39 mouse cellular contexts compared by ENCODE assay signal in genomic region chr4:150201232-150201631, GRCm38 (mm10). TPM values are rescaled to one million over a fixed set of nuclear protein-coding genes. Genes with fewer than 3 reads are reported as not detected.
"Had no signal": no experiment of that assay in that cellular context is flagged by ENCODE, and none has a peak within 500 bp of the region (broad histone marks: within the 10 kb centered on the region; RNA-seq: fewer than 3 reads in every experiment).

Gene Car6 (minus strand): TSS chr4:150201332.

- H3K9ac ChIP-seq: heart, embryonic 13.5 days; heart, embryonic 15.5 days; hindbrain, embryonic 13.5 days; hindbrain, embryonic 15.5 days; kidney, embryonic 15.5 days; limb, embryonic 13.5 days; limb, embryonic 15.5 days had no signal

- DNase-seq: gastrocnemius, postnatal 14 days; gastrocnemius, postnatal 36 days; heart, adult 11 months; heart, adult 2 months; heart, postnatal 14 days; heart, postnatal 36 days; kidney, adult 11 months; kidney, adult 2 months; kidney, adult 9 months; kidney, postnatal 14 days; kidney, postnatal 36 days; layer of hippocampus, adult 9-11 months; layer of hippocampus, postnatal 36 days; left cerebral cortex, postnatal 4 days had no signal

- H3K4me2 ChIP-seq: heart, embryonic 11.5 days; heart, embryonic 13.5 days; heart, embryonic 15.5 days; hindbrain, embryonic 13.5 days; hindbrain, embryonic 15.5 days; kidney, embryonic 15.5 days; limb, embryonic 13.5 days; limb, embryonic 15.5 days had no signal

- H3K4me3 ChIP-seq: heart, adult 2 months; heart, embryonic 13.5 days; heart, embryonic 15.5 days; hindbrain, embryonic 13.5 days; hindbrain, embryonic 15.5 days; kidney, embryonic 15.5 days; limb, embryonic 13.5 days; limb, embryonic 15.5 days had no signal

- H3K27me3 ChIP-seq: heart, embryonic 15.5 days; hindbrain, embryonic 13.5 days; hindbrain, embryonic 15.5 days; kidney, embryonic 15.5 days; limb, embryonic 13.5 days; limb, embryonic 15.5 days had no signal

- ATAC-seq: hindbrain, postnatal 0 days; intestine, embryonic 16.5 days had no signal

- H3K27ac ChIP-seq: heart, adult 2 months; heart, embryonic 13.5 days; heart, embryonic 15.5 days; hindbrain, embryonic 13.5 days; hindbrain, embryonic 15.5 days; hindbrain, postnatal 0 days; kidney, embryonic 15.5 days; kidney, postnatal 0 days; limb, embryonic 13.5 days; limb, embryonic 15.5 days had no signal

- H3K9me3 ChIP-seq: heart, embryonic 13.5 days; heart, embryonic 15.5 days; hindbrain, embryonic 13.5 days; hindbrain, embryonic 15.5 days; kidney, embryonic 15.5 days; limb, embryonic 13.5 days; limb, embryonic 15.5 days had no signal

- H3K4me1 ChIP-seq: heart, embryonic 13.5 days; heart, embryonic 15.5 days; hindbrain, embryonic 13.5 days; hindbrain, embryonic 15.5 days; limb, embryonic 13.5 days had no signal

- H3K36me3 ChIP-seq: heart, embryonic 13.5 days; heart, embryonic 15.5 days; hindbrain, embryonic 13.5 days; hindbrain, embryonic 15.5 days; kidney, embryonic 15.5 days; limb, embryonic 13.5 days; limb, embryonic 15.5 days had no signal

RNA-seq across cellular contexts. Expression of gene Car6, which starts in this region (rescaled TPM):
- total RNA-seq: gastrocnemius, adult 18-20 months; gastrocnemius, adult 8-10 months; heart, adult 2 months; heart, postnatal 14 days; heart, postnatal 36 days; hematopoietic stem cell, adult 5-6 weeks; hindbrain, postnatal 0 days; layer of hippocampus, adult 18-20 months; layer of hippocampus, postnatal 14 days; left cerebral cortex, adult 18-20 months; left cerebral cortex, adult 8-10 months; left cerebral cortex, postnatal 10 days; left cerebral cortex, postnatal 25 days; left cerebral cortex, postnatal 4 days; liver, adult 2 months had no signal
- polyA plus RNA-seq: heart, adult 2 months; heart, embryonic 11.5 days; heart, embryonic 13.5 days; heart, embryonic 15.5 days; heart, postnatal 0 days; hindbrain, embryonic 11.5 days; hindbrain, embryonic 13.5 days; hindbrain, embryonic 15.5 days; hindbrain, postnatal 0 days; intestine, embryonic 14.5 days; intestine, embryonic 16.5 days; kidney, adult 2 months; kidney, embryonic 15.5 days; kidney, postnatal 0 days; large intestine, adult 2 months; liver, adult 2 months had no signal
